Mouse (Mus musculus): ENCODE data around the gene Plekhg4.

DNA sequence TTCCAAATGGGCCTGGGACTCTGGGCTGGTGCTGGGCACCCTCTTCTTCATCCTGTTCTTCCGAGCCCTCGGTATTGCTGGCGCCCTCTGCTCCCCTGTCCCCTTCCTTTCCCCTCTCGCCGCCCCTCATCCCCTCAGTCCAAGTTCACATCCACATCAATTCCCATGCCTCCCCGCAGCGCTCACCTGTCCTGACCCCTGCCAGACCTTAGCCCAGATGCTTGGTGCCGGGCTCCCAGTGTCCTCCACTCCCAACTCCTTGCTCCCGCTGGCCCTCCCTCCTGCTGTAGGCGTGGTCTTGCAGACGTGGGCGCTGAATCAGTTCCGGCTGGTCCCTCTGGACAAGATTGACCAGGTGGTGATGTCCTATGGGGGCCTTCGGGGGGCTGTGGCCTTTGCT is 16.4 kb upstream of the Plekhg4 start:
- TF ChIP-seq CTCF (IDR thresholded peaks at IDR 0.05; ENCODE audit: borderline replicate concordance, extremely low read depth, insufficient read depth, insufficient read length): no peak
- no peak for TF ChIP-seq POLR2A (IDR thresholded peaks at IDR 0.05; ENCODE audit: borderline replicate concordance, extremely low read depth, insufficient read depth, insufficient read length, poor library complexity, severe bottlenecking)

Data from brain, embryonic 14.5 days (tissue).